Mouse (Mus musculus) bone marrow, adult 2 months (tissue): Measurements from ENCODE around the gene Fbxw7.
"Not testable (repeated sequence)": the region's sequence is repeated elsewhere in the genome, so short reads cannot be mapped to it uniquely, and the experiment has no call there.

Experiments used
- CTCF ChIP-seq: fragments of 200-500 bp; IDR thresholded peaks from 2 replicates; pipeline ENCODE4 v1.5.1; 2011; ENCODE audit warnings: low read length, control low read depth; ENCODE audit not compliant: control insufficient read depth, insufficient read depth
- POLR2A ChIP-seq: fragments of 200-500 bp; IDR thresholded peaks from 2 replicates; pipeline ENCODE4 v1.6.1; 2011; ENCODE audit warnings: low read depth, mild to moderate bottlenecking, control low read depth, low read length, borderline replicate concordance; ENCODE audit not compliant: control insufficient read depth

- not testable (repeated sequence) for TF ChIP-seq CTCF, POLR2A
These were observed 46.7 kb downstream of the Fbxw7 start for GRCm38 (mm10) chr3:84861817-84862216.
